Comparison of ENCODE assay signal across 15 mouse cellular contexts in the genomic region with DNA sequence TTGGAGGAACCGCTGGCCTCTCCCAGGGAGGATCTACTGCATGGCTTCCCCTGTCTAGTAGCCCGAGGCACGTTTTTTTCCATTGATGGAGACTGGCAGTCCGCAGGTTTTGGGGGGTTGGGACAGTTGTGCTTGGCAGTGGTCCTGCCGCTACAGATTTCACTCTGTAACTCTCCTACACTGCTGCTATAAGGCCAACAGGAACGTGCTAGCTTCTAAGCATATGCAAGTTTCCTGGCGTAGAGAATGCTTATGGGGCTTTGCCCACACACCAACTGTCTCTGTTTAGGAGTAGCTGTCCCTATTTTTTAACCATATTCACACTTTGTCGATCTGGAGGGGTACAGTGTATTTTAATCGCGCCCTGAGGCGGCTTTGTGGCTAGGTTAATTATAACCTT. TPM values are rescaled to one million over a fixed set of nuclear protein-coding genes. Genes with fewer than 3 reads are reported as not detected.
DNase-seq lines count a peak whose midpoint lies in the region; ATAC-seq lines count a peak whose summit lies in the region.
"Had no signal": no experiment of that assay in that cellular context is flagged by ENCODE, and none has a peak within 500 bp of the region (broad histone marks: within the 10 kb centered on the region; RNA-seq: fewer than 3 reads in every experiment).

No protein-coding gene starts in this region.

- H3K4me3 ChIP-seq in midbrain, embryonic 16.5 days (ENCODE audit: low read depth, low read length) = no peak overlapping the region
- H3K4me3 ChIP-seq: embryonic facial prominence, embryonic 12.5 days had no signal

- H3K4me2 ChIP-seq in midbrain, embryonic 16.5 days (ENCODE audit: low read length) = peak overlapping the region; percentile 7; the same call in 1 of the 2 replicates
- H3K4me2 ChIP-seq: embryonic facial prominence, embryonic 12.5 days; lung, embryonic 14.5 days had no signal

- peaks cover 18% of the 10 kb centered on the region for H3K4me1 ChIP-seq in midbrain, embryonic 16.5 days (ENCODE audit: control insufficient read depth, insufficient read depth, low read length)
- H3K4me1 ChIP-seq: embryonic facial prominence, embryonic 12.5 days had no signal

- H3K27me3 ChIP-seq in midbrain, embryonic 16.5 days (ENCODE audit: control insufficient read depth, insufficient read depth, low read depth, low read length) = no peaks in the 10 kb centered on the region
- H3K27me3 ChIP-seq: embryonic facial prominence, embryonic 12.5 days had no signal

- peak; percentile 58 for DNase-seq in brain, embryonic 18.5 days (ENCODE audit: low read depth, low spot score)
- DNase-seq in layer of hippocampus, adult 9-11 months = peak; percentile 89
- no peak for DNase-seq in B cell, adult 2 months
- DNase-seq in c-Kit-positive CD71-positive TER-119-positive erythroid progenitor cells, embryonic 14.5 days (ENCODE audit: low spot score) = no peak
- DNase-seq in gastrocnemius, adult 8-10 months (ENCODE audit: low spot score in 2 of 2) = no peak
- DNase-seq in spleen, postnatal 4 days (ENCODE audit: low spot score in 2 of 2) = no peak
- DNase-seq: cerebellum, adult 18-20 months; kidney, postnatal 4 days; lung, embryonic 14.5 days; spleen, adult 18-20 months had no signal

- 56% methylated on average over 11 of the region's 11 CpGs for WGBS in midbrain, embryonic 16.5 days

- 0 out of 2 replicates have a peak overlapping the region, but pooled peaks have one; percentile 7 for H3K27ac ChIP-seq in midbrain, embryonic 16.5 days (ENCODE audit: low read length)
- H3K27ac ChIP-seq: embryonic facial prominence, embryonic 12.5 days had no signal

- H3K36me3 ChIP-seq in midbrain, embryonic 16.5 days (ENCODE audit: control insufficient read depth, insufficient read depth, low read length) = no peaks in the 10 kb centered on the region
- H3K36me3 ChIP-seq: embryonic facial prominence, embryonic 12.5 days had no signal

- no peak overlapping the region for H3K9ac ChIP-seq in midbrain, embryonic 16.5 days (ENCODE audit: low read depth, low read length)
- H3K9ac ChIP-seq: embryonic facial prominence, embryonic 12.5 days; lung, embryonic 14.5 days had no signal

- ATAC-seq in frontal cortex, adult (ENCODE audit: low TSS enrichment) = peak; percentile 91
- peak; percentile 64; the same call in 1 of the 2 replicates for ATAC-seq in midbrain, embryonic 16.5 days
- ATAC-seq: activated CD4-positive, CD25-positive, alpha-beta regulatory T cell, adult 4 months had no signal

- H3K9me3 ChIP-seq in midbrain, embryonic 16.5 days (replicated peaks; ENCODE audit: control insufficient read depth, low read length, poor library complexity, severe bottlenecking) = no peaks in the 10 kb centered on the region
- H3K9me3 ChIP-seq: embryonic facial prominence, embryonic 12.5 days had no signal

RNA-seq across cellular contexts. Expression of a gene that starts 30.8 kb away (rescaled TPM):
- 32.8 and 36.2 TPM in 2 replicates for polyA plus RNA-seq in midbrain, embryonic 16.5 days (2015; fragmentation: Nextera tagmentation; extraction: Ambion mirVana)
- 1 to 10 TPM in 1 of 4 experiments, under 1 TPM in 3; 0.34 to 1.1 (median 0.47) TPM for total RNA-seq in gastrocnemius, adult 8-10 months (2022)
- total RNA-seq: hematopoietic stem cell, adult 5-6 weeks had no signal
- polyA plus RNA-seq: activated CD4-positive, CD25-positive, alpha-beta regulatory T cell, adult 4 months had no signal

Comparison
In these comparisons a context has a peak if more than half of its experiments do, and no peak if none do; other contexts are left out.
1. DNase-seq: peak in brain, embryonic 18.5 days (single experiment) and layer of hippocampus, adult 9-11 months (single experiment); none in B cell, adult 2 months (0 of 2), c-Kit-positive CD71-positive TER-119-positive erythroid progenitor cells, embryonic 14.5 days (single experiment), gastrocnemius, adult 8-10 months (0 of 2) and spleen, postnatal 4 days (0 of 2).